Mouse (Mus musculus) thymus, adult 2 months (tissue): ENCODE results near the gene Txnrd2.

Source experiments
- CTCF ChIP-seq: fragments of 200-500 bp; IDR thresholded peaks from 2 replicates; pipeline ENCODE4 v1.5.1; 2012; ENCODE audit warnings: mild to moderate bottlenecking, control low read depth, low read length, moderate library complexity, borderline replicate concordance; ENCODE audit not compliant: control insufficient read depth, poor library complexity, insufficient read depth; ENCODE audit errors: extremely low read depth
- POLR2A ChIP-seq: fragments of 200-500 bp; IDR thresholded peaks from 2 replicates; pipeline ENCODE4 v1.6.1; 2012; ENCODE audit warnings: mild to moderate bottlenecking, low read length, control low read depth, moderate library complexity; ENCODE audit not compliant: control insufficient read depth, poor library complexity, insufficient read depth; ENCODE audit errors: extremely low read depth

DNA sequence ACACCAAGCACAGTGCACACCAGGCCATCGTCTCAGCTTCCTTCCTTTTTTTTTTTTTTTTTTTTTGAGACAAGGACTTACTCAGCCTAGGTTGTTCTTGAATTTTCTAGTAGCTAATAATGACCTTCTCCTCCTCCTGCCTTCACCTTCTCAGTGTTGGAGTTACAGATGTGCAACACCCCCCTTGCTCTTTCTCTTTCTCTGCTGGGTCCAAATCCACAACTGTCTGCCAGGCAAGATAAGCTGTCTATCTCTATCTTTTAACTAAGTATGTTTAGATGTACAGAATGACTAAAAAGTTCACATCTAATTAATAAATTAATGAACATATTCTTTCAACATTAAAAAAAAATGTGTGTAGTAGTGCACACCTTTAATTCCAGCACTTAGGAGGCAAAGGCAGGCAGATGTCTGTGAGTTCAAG is 6.6 kb upstream of the Txnrd2 start:
- TF ChIP-seq CTCF (no peak), POLR2A (no peak)
